Mouse (Mus musculus) v-Abl transformed pro-B cells (cell line): Measurements from ENCODE around the gene Rnf144a.

Source experiments
- in situ Hi-C, 2 experiments: fragments of 400-800 bp; cut with MboI; formaldehyde crosslinking; loops; one replicate each; pipeline ENCODE4 v1.15.1; 2025; ENCODE audit not compliant: unreplicated experiment in 2 of 2

Gene Rnf144a

GRCm38 (mm10) chr12:26331048-26331447 lies 84.0 kb downstream of the Rnf144a start:
- in situ Hi-C loops: no loop called here

GRCm38 (mm10) chr12:26329756-26330155 lies 85.3 kb downstream of the Rnf144a start:
- in situ Hi-C loops: no loop called here

GRCm38 (mm10) chr12:26329031-26329675 lies 85.9 kb downstream of the Rnf144a start:
- in situ Hi-C loops: no loop called here

GRCm38 (mm10) chr12:26323783-26324364 lies 91.2 kb downstream of the Rnf144a start:
- in situ Hi-C loops: no loop called here

GRCm38 (mm10) chr12:26316261-26316660 lies 98.8 kb downstream of the Rnf144a start:
- in situ Hi-C loops: no loop called here

- in situ Hi-C loops: loop anchor here (5.0 kb wide), 2 partner anchors 1713 to 1848 kb away; no protein-coding TSS in a partner anchor
These were observed 100.1 kb downstream of the Rnf144a start for GRCm38 (mm10) chr12:26314959-26315358.

- in situ Hi-C loops: loop anchor here (5.0 kb wide), 2 partner anchors 1709 to 1844 kb away; no protein-coding TSS in a partner anchor
These were observed 103.5 kb downstream of the Rnf144a start for GRCm38 (mm10) chr12:26311548-26311947.

GRCm38 (mm10) chr12:26310247-26310646 lies 104.8 kb downstream of the Rnf144a start:
- in situ Hi-C loops: loop anchor here (5.0 kb wide), 2 partner anchors 1708 to 1843 kb away; no protein-coding TSS in a partner anchor

- in situ Hi-C loops: no loop called here
These were observed 112.2 kb downstream of the Rnf144a start for GRCm38 (mm10) chr12:26302886-26303285.

GRCm38 (mm10) chr12:26299515-26300090 lies 115.5 kb downstream of the Rnf144a start:
- in situ Hi-C loops: loop anchor here (5.0 to 10.0 kb wide), 5 partner anchors 1207 to 1825 kb away; no protein-coding TSS in a partner anchor

GRCm38 (mm10) chr12:26295995-26296394 lies 119.1 kb downstream of the Rnf144a start:
- in situ Hi-C loops: loop anchor here (5.0 to 10.0 kb wide), 5 partner anchors 1204 to 1821 kb away; no protein-coding TSS in a partner anchor

- in situ Hi-C loops: no loop called here
These were observed 125.9 kb downstream of the Rnf144a start for GRCm38 (mm10) chr12:26289200-26289599.

- in situ Hi-C loops: no loop called here
These were observed 126.7 kb downstream of the Rnf144a start for GRCm38 (mm10) chr12:26288347-26288746.

GRCm38 (mm10) chr12:26285939-26286338 lies 129.1 kb downstream of the Rnf144a start:
- in situ Hi-C loops: no loop called here

GRCm38 (mm10) chr12:26285460-26285859 lies 129.6 kb downstream of the Rnf144a start:
- in situ Hi-C loops: no loop called here

GRCm38 (mm10) chr12:26280719-26281480 lies 134.2 kb downstream of the Rnf144a start:
- in situ Hi-C loops: no loop called here

GRCm38 (mm10) chr12:26277002-26277669 lies 137.9 kb downstream of the Rnf144a start:
- in situ Hi-C loops: no loop called here

GRCm38 (mm10) chr12:26276556-26276955 lies 138.5 kb downstream of the Rnf144a start:
- in situ Hi-C loops: no loop called here
